Mouse (Mus musculus) frontal cortex, postnatal 36 days (tissue): ENCODE measurements at regions not wholly inside any gene's neighbourhood (a gene's known extent, or its start where the extent isn't known, plus 50 kb on each side); places are given as distances from the start of the nearest gene placed in this dataset.

Source experiments
- DNase-seq, 2 experiments: peaks; one replicate each; pipeline ENCODE4 v3.0.0; 2022; ENCODE audit warnings: low spot score in 2 of 2

DNA sequence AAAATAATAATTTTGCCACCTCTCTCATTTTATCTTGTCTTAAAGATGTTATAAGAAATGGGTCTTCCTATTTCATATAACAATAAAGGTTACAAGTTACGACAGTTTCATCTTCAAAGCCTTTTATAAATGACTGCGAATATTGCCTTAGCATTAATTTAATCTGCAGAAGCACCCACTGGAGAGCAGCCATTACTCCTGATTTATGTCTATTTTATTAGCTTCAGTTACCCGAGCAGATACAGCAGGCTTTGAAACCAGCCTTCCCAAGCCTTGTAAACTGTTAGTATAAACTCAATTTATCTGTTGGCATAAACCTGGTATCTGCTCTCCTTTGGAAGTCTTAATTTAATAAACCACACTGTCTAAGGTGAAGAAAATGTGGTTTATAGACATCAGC lies 2851.6 kb upstream of the Gm6569 start:
- no peak for DNase-seq

- DNase-seq = no peak
Measured at GRCm38 (mm10) chr15:70987973-70988570, 2846.3 kb upstream of the Gm6569 start.

- DNase-seq = no peak
Measured at GRCm38 (mm10) chr15:70993397-70993796, 2841.0 kb upstream of the Gm6569 start.

- DNase-seq = no peak
Measured at GRCm38 (mm10) chr15:71010362-71010761, 2824.0 kb upstream of the Gm6569 start.

DNA sequence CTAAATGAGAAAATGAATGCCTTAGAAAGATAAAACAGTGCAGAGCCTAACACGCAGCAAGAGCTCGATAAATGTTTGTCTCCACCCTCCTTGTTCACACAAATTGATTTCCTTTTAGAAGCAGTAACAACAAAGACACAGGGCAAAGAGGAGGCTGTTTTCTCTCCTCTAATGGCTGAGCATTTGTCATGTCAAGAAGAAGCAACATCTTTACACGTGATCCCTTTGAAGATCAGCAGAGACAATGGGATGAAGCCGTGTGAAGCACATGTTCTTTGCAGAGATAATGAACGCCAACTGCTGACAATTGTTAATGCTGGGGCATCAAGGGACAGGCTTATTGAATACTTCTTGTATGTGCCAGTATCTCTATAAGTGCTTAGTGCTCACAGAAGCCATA lies 2823.6 kb upstream of the Gm6569 start:
- DNase-seq = no peak

DNA sequence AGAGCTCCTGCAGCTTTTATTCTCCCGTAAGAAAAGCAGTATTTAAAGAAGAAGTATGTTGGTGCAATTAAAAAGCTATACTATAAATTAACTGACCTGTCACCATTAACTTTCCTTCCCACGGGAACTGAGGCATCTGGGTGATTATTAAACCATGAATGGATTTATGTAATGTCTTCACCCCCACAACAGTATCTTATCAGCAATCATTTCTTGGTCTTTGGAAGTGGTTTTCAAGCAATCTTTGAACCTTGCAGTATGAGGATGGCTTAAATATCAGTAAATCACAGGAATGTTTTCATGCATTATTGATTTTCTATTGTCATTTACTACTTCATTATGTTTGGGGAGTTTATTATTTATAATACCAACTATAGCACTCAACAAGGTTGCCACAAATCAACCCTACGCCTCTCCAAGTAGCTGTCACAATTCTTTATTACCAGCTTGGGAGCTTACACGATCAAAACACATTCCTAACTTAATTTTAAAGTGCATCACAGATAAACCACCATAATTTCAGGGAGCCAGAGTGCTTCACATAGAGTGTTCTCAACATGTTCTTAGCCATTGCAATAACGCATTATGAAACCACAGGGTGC lies 2780.0 kb upstream of the Gm6569 start:
- DNase-seq = no peak

DNA sequence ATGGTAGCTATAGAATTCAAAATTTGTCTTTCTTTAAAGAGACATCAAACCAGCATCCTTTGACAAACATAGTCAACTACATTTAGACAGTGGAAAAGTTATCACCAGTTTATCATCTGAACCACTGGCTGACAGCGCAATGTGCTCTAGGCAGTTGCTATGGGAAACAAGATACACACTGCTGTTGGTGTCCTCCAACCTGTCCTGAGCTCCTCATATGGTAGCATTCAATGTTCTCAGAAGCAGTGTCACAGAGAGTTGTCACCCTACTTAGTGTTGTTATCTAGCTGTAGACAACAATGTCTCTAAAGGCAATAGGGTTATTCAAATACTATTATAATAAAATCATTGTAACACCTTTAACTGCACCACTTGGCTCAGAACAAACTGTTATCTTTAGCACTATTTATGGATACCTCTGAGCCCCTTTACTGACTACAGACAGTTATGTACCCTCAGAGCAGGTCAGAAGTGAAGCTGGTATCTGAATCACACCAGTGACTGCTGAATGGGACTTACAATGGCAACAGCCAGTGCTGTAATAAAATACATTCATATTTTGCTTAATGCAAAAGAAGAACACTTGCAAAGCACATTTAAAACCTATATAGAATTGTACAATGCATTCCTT lies 2747.9 kb upstream of the Gm6569 start:
- no peak for DNase-seq

DNA sequence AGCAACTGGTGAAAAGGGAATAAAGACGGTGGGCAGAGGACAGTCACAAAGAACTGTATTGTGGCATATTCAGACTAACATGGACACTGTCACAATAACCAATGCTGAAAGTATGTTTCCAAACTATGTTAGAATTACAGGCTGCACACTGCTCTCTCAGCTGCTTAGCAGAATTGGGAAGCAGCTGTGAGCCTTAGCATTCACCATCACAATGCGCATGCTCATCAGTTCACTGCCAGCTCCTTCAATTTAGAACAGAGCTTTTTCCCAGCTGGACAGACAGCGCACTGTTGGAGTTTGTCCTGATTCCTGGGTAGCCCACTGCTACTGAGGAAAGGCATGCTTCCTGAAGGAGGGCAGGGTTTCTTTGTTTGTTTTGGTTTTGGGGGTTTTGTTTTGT lies 2735.2 kb upstream of the Gm6569 start:
- DNase-seq = peak; percentile 6 to 17

GRCm38 (mm10) chr15:71129802-71130201 lies 2704.6 kb upstream of the Gm6569 start:
- DNase-seq = no peak

DNA sequence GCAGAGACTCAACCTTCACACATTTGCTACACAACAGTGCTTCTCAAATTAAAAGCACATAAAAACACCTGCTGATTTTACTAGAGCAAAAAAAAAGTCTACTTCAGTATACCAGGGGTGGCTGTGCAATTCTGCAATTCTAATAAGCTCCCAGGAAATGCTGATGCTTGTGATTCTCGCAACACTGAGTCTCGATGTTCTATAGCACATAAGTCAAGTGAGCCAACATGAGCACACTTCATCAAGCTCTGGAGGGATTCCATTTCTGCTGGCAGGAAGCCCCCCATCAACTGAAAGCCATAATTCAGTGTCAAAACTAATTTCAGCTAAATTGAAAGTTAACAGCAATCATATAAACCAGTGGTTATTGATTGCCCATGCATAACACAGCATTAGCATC lies 2676.7 kb upstream of the Gm6569 start:
- DNase-seq = no peak

DNA sequence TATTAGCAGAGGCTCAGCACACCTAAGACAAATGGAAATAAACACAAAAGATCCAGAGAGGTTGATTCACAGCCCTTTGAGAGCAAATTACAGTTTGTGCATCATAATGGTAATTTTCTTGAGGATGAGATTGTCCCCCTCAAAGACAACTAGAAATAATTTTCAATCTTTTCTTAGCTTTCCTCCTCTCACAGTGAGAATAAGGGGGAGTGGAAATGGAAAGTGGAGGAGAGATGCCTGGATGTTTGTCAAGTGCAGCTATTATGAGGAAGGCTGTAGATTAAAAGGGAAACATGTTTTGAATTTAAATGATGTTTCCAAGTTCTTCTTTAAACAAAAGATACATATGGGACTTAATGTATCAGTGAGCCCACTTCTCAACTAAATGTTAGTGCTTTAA lies 2672.3 kb upstream of the Gm6569 start:
- DNase-seq = peak in 1 of 2 experiments; percentile 8

DNA sequence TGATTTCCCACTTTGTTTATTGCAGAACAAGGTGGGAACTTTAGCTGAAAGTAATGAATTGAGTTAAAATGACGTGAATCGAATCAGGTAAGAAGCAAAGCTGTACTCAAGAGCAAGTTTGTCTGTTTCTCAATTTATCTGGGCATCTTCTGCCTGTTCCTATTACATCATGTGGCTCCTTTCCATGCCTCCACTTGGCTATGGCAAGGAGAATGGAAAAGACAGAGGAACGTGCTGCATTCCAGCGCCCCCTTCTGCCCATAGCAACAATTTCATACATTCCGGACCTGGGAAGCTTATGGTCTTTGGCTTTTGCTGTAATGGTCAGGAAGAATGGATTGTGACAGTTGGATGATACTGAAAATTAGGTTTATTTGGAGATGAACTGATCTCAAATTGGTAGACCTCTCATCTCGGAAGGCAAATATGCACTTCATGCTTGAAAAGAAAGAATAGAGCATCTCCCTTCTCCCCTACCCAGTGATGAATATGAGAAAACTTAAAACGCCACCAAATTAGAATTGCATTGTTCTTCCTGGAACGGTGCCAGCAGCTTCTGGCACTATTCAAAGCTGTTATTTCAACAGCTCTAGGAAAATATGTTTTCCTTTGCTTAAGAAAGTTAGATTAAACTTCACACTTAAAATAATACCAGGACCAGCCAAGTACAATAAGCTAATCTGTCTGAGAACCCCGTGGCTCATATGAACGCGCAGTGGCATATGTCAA lies 2639.2 kb upstream of the Gm6569 start:
- peak; percentile 42 to 71 for DNase-seq

- peak; percentile 89 to 92 for DNase-seq
Measured at GRCm38 (mm10) chr15:71240647-71241351, 2593.6 kb upstream of the Gm6569 start.

DNA sequence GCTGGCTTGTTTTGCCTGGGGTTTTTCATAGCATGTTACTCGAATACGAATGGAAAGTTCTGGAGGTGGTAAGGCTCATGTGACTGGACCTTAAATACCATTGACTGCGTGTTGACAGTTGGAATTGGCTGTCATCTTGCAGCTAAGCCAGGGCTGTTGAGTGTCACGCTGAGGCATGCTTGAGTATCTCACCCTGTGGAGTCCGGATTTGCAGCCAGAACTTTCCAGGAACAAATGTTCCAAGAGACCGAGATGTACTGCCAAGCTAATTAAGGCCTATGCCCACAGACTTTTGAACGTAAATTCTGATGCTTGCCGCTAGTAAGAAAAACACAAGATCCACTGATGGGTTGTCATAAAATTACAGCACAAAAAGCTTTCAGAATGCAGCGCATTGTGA lies 2590.8 kb upstream of the Gm6569 start:
- peak; percentile 46 to 54 for DNase-seq

GRCm38 (mm10) chr15:71275876-71276565 lies 2558.3 kb upstream of the Gm6569 start:
- DNase-seq = no peak

- no peak for DNase-seq
Measured at GRCm38 (mm10) chr15:71276566-71276912, 2557.8 kb upstream of the Gm6569 start.

GRCm38 (mm10) chr15:71277388-71277787 lies 2557.0 kb upstream of the Gm6569 start:
- no peak for DNase-seq

- peak; percentile 2 to 18 for DNase-seq
Measured at GRCm38 (mm10) chr15:71283775-71284174, 2550.6 kb upstream of the Gm6569 start.

DNA sequence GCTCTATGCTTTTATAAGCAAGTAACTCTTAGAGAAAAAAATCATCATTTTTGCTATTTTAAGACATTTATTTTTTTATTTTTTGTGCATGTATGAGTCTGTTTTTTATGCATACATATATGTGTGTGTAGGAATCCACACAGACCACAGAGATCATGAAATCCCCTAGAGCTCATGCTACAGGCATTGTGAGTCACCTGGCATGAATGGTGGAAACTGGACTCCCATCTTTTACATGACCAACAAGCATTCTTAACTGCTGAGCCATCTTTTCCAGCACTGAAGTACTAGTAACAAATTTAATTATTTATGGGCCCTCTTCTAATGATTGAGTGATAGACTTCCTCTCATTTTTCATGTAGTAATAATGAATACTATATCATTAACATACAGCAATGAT lies 2531.8 kb upstream of the Gm6569 start:
- no peak for DNase-seq

GRCm38 (mm10) chr15:71310230-71310629 lies 2524.1 kb upstream of the Gm6569 start:
- no peak for DNase-seq

DNA sequence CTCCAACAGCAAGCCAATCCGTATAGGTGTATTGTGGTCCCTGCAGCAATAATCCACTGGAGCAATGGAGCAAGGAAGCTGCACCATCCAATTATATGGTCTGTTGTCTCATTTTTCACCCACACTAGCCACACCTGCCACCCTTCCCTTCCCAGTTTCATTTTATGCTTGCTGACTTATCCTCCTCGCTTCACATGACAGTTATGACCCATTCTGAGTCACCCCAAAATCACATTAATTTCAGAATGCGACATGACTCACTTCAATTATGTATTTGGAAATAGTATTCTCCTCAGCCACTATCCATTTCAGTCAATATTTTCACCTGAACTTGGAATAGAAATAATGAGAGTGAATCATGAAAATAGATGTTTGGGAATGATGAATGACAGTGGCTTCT lies 2507.8 kb upstream of the Gm6569 start:
- DNase-seq = no peak
